ENCODE assay signal across 32 mouse cellular contexts in the genomic region with DNA sequence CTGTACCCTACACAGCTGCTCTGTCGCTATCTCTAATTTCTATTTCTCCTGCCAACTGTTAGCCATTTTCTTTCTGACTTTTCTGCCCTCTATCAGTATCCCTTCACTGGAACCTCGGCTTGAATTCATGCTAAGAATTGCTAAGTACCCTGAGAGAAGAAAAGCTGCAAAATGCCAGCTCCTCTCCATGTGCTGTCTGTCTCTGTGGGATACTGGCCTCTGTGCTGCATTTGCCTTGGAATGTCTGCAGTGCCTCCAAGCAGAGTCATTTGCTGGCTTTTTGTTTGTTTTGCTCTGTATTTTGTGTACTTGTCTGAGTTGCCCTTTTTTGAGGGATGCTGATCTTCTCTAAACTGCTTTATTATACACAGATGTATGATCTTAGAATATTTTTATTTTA.
DNase-seq lines count a peak whose midpoint lies in the region; ATAC-seq and TF ChIP-seq lines count a peak whose summit lies in the region.
"Had no signal": no experiment of that assay in that cellular context is flagged by ENCODE, and none has a peak within 500 bp of the region (broad histone marks: within the 10 kb centered on the region; RNA-seq: fewer than 3 reads in every experiment).

No protein-coding gene starts in this region.

- peaks cover 4% of the 10 kb centered on the region; the same call in 1 of the 2 replicates for H3K9me3 ChIP-seq in hindbrain, embryonic 14.5 days (ENCODE audit: control insufficient read depth, low read length)
- H3K9me3 ChIP-seq in hindbrain, embryonic 10.5 days: 0 out of 2 replicates have a peak, but pooled peaks cover 5% of the 10 kb centered on the region
- H3K9me3 ChIP-seq in midbrain, embryonic 14.5 days (ENCODE audit: control insufficient read depth, low read length): no peaks in the 10 kb centered on the region
- no peaks in the 10 kb centered on the region for H3K9me3 ChIP-seq in midbrain, embryonic 11.5 days (ENCODE audit: control insufficient read depth, low read length)
- H3K9me3 ChIP-seq: embryonic facial prominence, embryonic 10.5 days; heart, embryonic 15.5 days; intestine, embryonic 15.5 days had no signal

- no peak overlapping the region for H3K27ac ChIP-seq in cerebellum, adult 2 months (ENCODE audit: insufficient read depth, low read length)
- H3K27ac ChIP-seq in hindbrain, embryonic 14.5 days: no peak overlapping the region
- no peak overlapping the region for H3K27ac ChIP-seq in hindbrain, embryonic 10.5 days
- H3K27ac ChIP-seq in midbrain, embryonic 14.5 days (replicated peaks; ENCODE audit: low read depth, low read length): no peak overlapping the region
- no peak overlapping the region for H3K27ac ChIP-seq in midbrain, embryonic 11.5 days (ENCODE audit: low read depth, low read length)
- H3K27ac ChIP-seq: embryonic facial prominence, embryonic 10.5 days; embryonic facial prominence, embryonic 13.5 days; forebrain, embryonic 13.5 days; gastrocnemius, adult 2 months; heart, embryonic 15.5 days; intestine, embryonic 15.5 days had no signal

- H3K4me3 ChIP-seq in cerebellum, adult 2 months (replicated peaks; ENCODE audit: insufficient read depth, low read depth, low read length): no peak overlapping the region
- H3K4me3 ChIP-seq in hindbrain, embryonic 14.5 days (replicated peaks; ENCODE audit: low read length): no peak overlapping the region
- H3K4me3 ChIP-seq in hindbrain, embryonic 10.5 days: no peak overlapping the region
- H3K4me3 ChIP-seq in midbrain, embryonic 14.5 days (replicated peaks; ENCODE audit: low read depth, low read length): no peak overlapping the region
- no peak overlapping the region for H3K4me3 ChIP-seq in midbrain, embryonic 11.5 days (ENCODE audit: low read depth, low read length)
- H3K4me3 ChIP-seq: embryonic facial prominence, embryonic 10.5 days; embryonic facial prominence, embryonic 13.5 days; erythroblast, embryonic 14.5 days; forebrain, embryonic 13.5 days; gastrocnemius, adult 2 months; heart, embryonic 12.5 days; heart, embryonic 15.5 days; intestine, embryonic 15.5 days had no signal

- TF ChIP-seq CTCF in cerebellum, adult 2 months (IDR thresholded peaks at IDR 0.05; ENCODE audit: borderline replicate concordance, insufficient read depth, low read depth, low read length): no peak

- ATAC-seq in hindbrain, embryonic 14.5 days (ENCODE audit: low FRiP score): peak; percentile 46; the same call in 1 of the 2 replicates
- no peak for ATAC-seq in midbrain, embryonic 14.5 days (ENCODE audit: low FRiP score, low TSS enrichment)
- no peak for ATAC-seq in midbrain, embryonic 11.5 days (ENCODE audit: low FRiP score)
- ATAC-seq: forebrain, embryonic 13.5 days; forebrain, postnatal 0 days; intestine, embryonic 15.5 days had no signal

- no peak for TF ChIP-seq POLR2A in cerebellum, adult 2 months (IDR thresholded peaks at IDR 0.05; ENCODE audit: borderline replicate concordance, insufficient read depth, low read length)

- 29% methylated on average over 2 of the region's 2 CpGs for WGBS in cerebellum, adult 2 months
- WGBS in hindbrain, embryonic 14.5 days: 39% methylated on average over 2 of the region's 2 CpGs
- WGBS in hindbrain, embryonic 10.5 days: 37% methylated on average over 2 of the region's 2 CpGs
- 39% methylated on average over 2 of the region's 2 CpGs for WGBS in midbrain, embryonic 14.5 days
- 35% methylated on average over 2 of the region's 2 CpGs for WGBS in midbrain, embryonic 11.5 days

- H3K27me3 ChIP-seq in cerebellum, adult 2 months (ENCODE audit: control insufficient read depth, insufficient read depth, low read length): no peaks in the 10 kb centered on the region
- H3K27me3 ChIP-seq in hindbrain, embryonic 14.5 days (ENCODE audit: control insufficient read depth, insufficient read depth, low read length): no peaks in the 10 kb centered on the region
- H3K27me3 ChIP-seq in hindbrain, embryonic 10.5 days (ENCODE audit: insufficient read depth, poor library complexity, severe bottlenecking): no peaks in the 10 kb centered on the region
- no peaks in the 10 kb centered on the region for H3K27me3 ChIP-seq in midbrain, embryonic 14.5 days (ENCODE audit: control insufficient read depth, insufficient read depth, low read length)
- H3K27me3 ChIP-seq in midbrain, embryonic 11.5 days (ENCODE audit: control insufficient read depth, insufficient read depth, low read length): no peaks in the 10 kb centered on the region
- H3K27me3 ChIP-seq: CH12.LX; embryonic facial prominence, embryonic 13.5 days; forebrain, embryonic 13.5 days; heart, embryonic 12.5 days; heart, embryonic 15.5 days; intestine, embryonic 15.5 days had no signal

- peak; percentile 13 to 56 for DNase-seq in cerebellum, postnatal 14 days
- DNase-seq in cerebellum, adult 2 months: no peak
- no peak for DNase-seq in hindbrain, embryonic 14.5 days (ENCODE audit: low spot score)
- DNase-seq in hindbrain, embryonic 10.5 days (ENCODE audit: low spot score): no peak
- peak; percentile 23 for DNase-seq in midbrain, embryonic 14.5 days
- DNase-seq in midbrain, embryonic 11.5 days (ENCODE audit: low spot score, missing footprints): no peak
- peak; percentile 21 for DNase-seq in brain, adult 2 months (ENCODE audit: low read depth, low spot score)
- DNase-seq in gastrocnemius, postnatal 25 days: no peak
- DNase-seq: adrenal gland, adult 2 months; adrenal gland, postnatal 25 days; B cell, adult 2 months; cerebellum, adult 11 months; cerebellum, adult 8-10 months; cerebellum, postnatal 36 days; embryo, embryonic 11 days; forebrain, postnatal 0 days; gastrocnemius, adult 2 months; gastrocnemius, postnatal 14 days; heart, adult 18-20 months; heart, postnatal 10 days; heart, postnatal 36 days; kidney, adult 11 months; kidney, adult 8-10 months had no signal

- no peaks in the 10 kb centered on the region for H3K36me3 ChIP-seq in hindbrain, embryonic 14.5 days (replicated peaks; ENCODE audit: control insufficient read depth, insufficient read depth)
- H3K36me3 ChIP-seq in hindbrain, embryonic 10.5 days: no peaks in the 10 kb centered on the region
- no peaks in the 10 kb centered on the region for H3K36me3 ChIP-seq in midbrain, embryonic 14.5 days (ENCODE audit: control insufficient read depth, insufficient read depth, low read length)
- H3K36me3 ChIP-seq in midbrain, embryonic 11.5 days (ENCODE audit: control insufficient read depth, insufficient read depth, low read length): no peaks in the 10 kb centered on the region
- H3K36me3 ChIP-seq: embryonic facial prominence, embryonic 10.5 days; embryonic facial prominence, embryonic 13.5 days; G1E; heart, embryonic 12.5 days; heart, embryonic 15.5 days; intestine, embryonic 15.5 days had no signal

- no peaks in the 10 kb centered on the region for H3K4me1 ChIP-seq in cerebellum, adult 2 months (ENCODE audit: control insufficient read depth, insufficient read depth, low read length)
- no peaks in the 10 kb centered on the region for H3K4me1 ChIP-seq in hindbrain, embryonic 14.5 days (replicated peaks; ENCODE audit: control insufficient read depth, insufficient read depth, low read length)
- no peaks in the 10 kb centered on the region for H3K4me1 ChIP-seq in hindbrain, embryonic 10.5 days (replicated peaks)
- H3K4me1 ChIP-seq in midbrain, embryonic 14.5 days (ENCODE audit: control insufficient read depth, insufficient read depth, low read length): no peaks in the 10 kb centered on the region
- H3K4me1 ChIP-seq in midbrain, embryonic 11.5 days (ENCODE audit: control insufficient read depth, insufficient read depth, low read length): no peaks in the 10 kb centered on the region
- H3K4me1 ChIP-seq: embryonic facial prominence, embryonic 10.5 days; embryonic facial prominence, embryonic 13.5 days; forebrain, embryonic 13.5 days; heart, embryonic 12.5 days; heart, embryonic 15.5 days; intestine, embryonic 15.5 days had no signal

- H3K4me2 ChIP-seq in hindbrain, embryonic 14.5 days (replicated peaks): no peak overlapping the region
- H3K4me2 ChIP-seq in midbrain, embryonic 14.5 days (ENCODE audit: low read length): no peak overlapping the region
- no peak overlapping the region for H3K4me2 ChIP-seq in midbrain, embryonic 11.5 days
- H3K4me2 ChIP-seq: embryonic facial prominence, embryonic 13.5 days; forebrain, embryonic 13.5 days; heart, embryonic 12.5 days; heart, embryonic 15.5 days; intestine, embryonic 15.5 days had no signal

- H3K9ac ChIP-seq in hindbrain, embryonic 14.5 days: no peak overlapping the region
- no peak overlapping the region for H3K9ac ChIP-seq in midbrain, embryonic 14.5 days (replicated peaks; ENCODE audit: low read length)
- H3K9ac ChIP-seq in midbrain, embryonic 11.5 days (ENCODE audit: low read length): no peak overlapping the region
- H3K9ac ChIP-seq: embryonic facial prominence, embryonic 13.5 days; forebrain, embryonic 13.5 days; forebrain, postnatal 0 days; heart, embryonic 12.5 days; heart, embryonic 15.5 days; intestine, embryonic 15.5 days had no signal

Comparison
In these comparisons a context has a peak if more than half of its experiments do, and no peak if none do; other contexts are left out.
1. DNase-seq: peak in cerebellum, postnatal 14 days (2 of 2), midbrain, embryonic 14.5 days (single experiment) and brain, adult 2 months (single experiment); none in cerebellum, adult 2 months (0 of 2), hindbrain, embryonic 14.5 days (single experiment), hindbrain, embryonic 10.5 days (single experiment), midbrain, embryonic 11.5 days (single experiment) and gastrocnemius, postnatal 25 days (single experiment).